Mouse (Mus musculus) liver, embryonic 14.5 days (tissue): ENCODE results near the gene Nhlrc2. TPM values are rescaled to one million over a fixed set of nuclear protein-coding genes. Genes with fewer than 3 reads are reported as not detected.

ENCODE experiments used
- ATAC-seq: fragments of 200-750 bp; cut with Nextera tagmentation; 2 replicates; pipeline ENCODE4 v1.8.0; 2017; ENCODE audit warnings: moderate number of reproducible peaks, mild to moderate bottlenecking, moderate library complexity; ENCODE audit not compliant: insufficient read depth
- DNase-seq, 3 experiments: peaks; one replicate each; pipeline ENCODE4 v3.0.0-alpha.2; 2012 to 2013; ENCODE audit warnings: low read depth in 3 of 3, low spot score in 3 of 3
- H3K27ac ChIP-seq: fragments of 300-500 bp; sonication (generic); 2 replicates; pipeline ENCODE4 v1.5.1; 2014; ENCODE audit warnings: moderate library complexity, mild to moderate bottlenecking, control low read depth, inconsistent platforms
- H3K27me3 ChIP-seq: fragments of 300-500 bp; sonication (generic); 2 replicates; pipeline ENCODE4 v1.6.1; 2014; ENCODE audit warnings: mild to moderate bottlenecking, low read length, moderate library complexity; ENCODE audit not compliant: control insufficient read depth, insufficient read depth
- H3K36me3 ChIP-seq: fragments of 300-500 bp; sonication (generic); replicated peaks from 2 replicates; pipeline ENCODE4 v1.6.1; 2014; ENCODE audit warnings: low read depth; ENCODE audit not compliant: control insufficient read depth, insufficient read depth
- H3K4me1 ChIP-seq, 2 experiments: fragments of 200-500 bp in 1 of 2; fragments of 300-500 bp in 1 of 2; sonication (generic) in 1 of 2; replicated peaks; 2 replicates each; pipeline ENCODE4 v1.6.1; 2012 to 2014; ENCODE audit warnings: antibody characterized with exemption in 1 of 2, inconsistent platforms in 1 of 2, low read length in 1 of 2; ENCODE audit not compliant: control insufficient read depth in 2 of 2, insufficient read depth in 2 of 2
- H3K4me2 ChIP-seq: fragments of 300-500 bp; sonication (generic); 2 replicates; pipeline ENCODE4 v1.6.1; 2014; ENCODE audit warnings: low read depth, mild to moderate bottlenecking, control low read depth, moderate library complexity
- H3K4me3 ChIP-seq, 2 experiments: fragments of 200-500 bp in 1 of 2; fragments of 300-500 bp in 1 of 2; sonication (generic) in 1 of 2; 2 replicates each; pipeline ENCODE4 v1.5.1; 2012 to 2014; ENCODE audit warnings: low read depth in 2 of 2, low read length in 2 of 2, mild to moderate bottlenecking in 2 of 2, control low read depth in 1 of 2, inconsistent platforms in 1 of 2, moderate library complexity in 1 of 2; ENCODE audit not compliant: insufficient read depth in 1 of 2
- H3K9ac ChIP-seq: fragments of 300-500 bp; sonication (generic); replicated peaks from 2 replicates; pipeline ENCODE4 v1.6.1; 2014; ENCODE audit warnings: mild to moderate bottlenecking, control low read depth, moderate library complexity
- H3K9me3 ChIP-seq: fragments of 300-500 bp; sonication (generic); 2 replicates; pipeline ENCODE4 v1.6.1; 2016; ENCODE audit warnings: low read length, mixed read lengths; ENCODE audit not compliant: control insufficient read depth
- CTCF ChIP-seq: IDR thresholded peaks from 2 replicates; pipeline ENCODE4 v1.5.1; 2016; ENCODE audit warnings: antibody characterized with exemption, low read depth, control low read depth
- EP300 ChIP-seq: IDR thresholded peaks from 2 replicates; pipeline ENCODE4 v1.6.1; 2016; ENCODE audit warnings: antibody characterized with exemption, low read depth
- WGBS: fragments of 180-500 bp; shearing (Covaris S2); extraction: QIAGEN DNeasy Blood & Tissue Kit; methylation state at CpG from one replicate; pipeline ENCODE4 v1.1.7; 2014; ENCODE audit not compliant: insufficient replicate concordance; 5-methylcytosine and 5-hydroxymethylcytosine counted together
- polyA plus RNA-seq, 2 experiments: library from polyadenylated mRNA; depleted of rRNA in 1 of 2; stranded (reverse) in 1 of 2; unstranded in 1 of 2; fragments of >200 nt; fragmentation: Nextera tagmentation in 1 of 2; extraction: Ambion mirVana in 1 of 2; gene quantifications; 2 replicates each; pipeline versions ENCODE4 v1.2.1 to v1.2.3; 2012 to 2014

The Nhlrc2 gene
- polyA plus RNA-seq, 2 experiments, result 5.0 to 6.9 TPM

GRCm38 (mm10) chr19:56586320-56586719 lies 38.3 kb downstream of the Nhlrc2 start:
- no peak overlapping the region for H3K4me2 ChIP-seq
- no peak overlapping the region for H3K4me3 ChIP-seq
- no peak for ATAC-seq
- H3K9me3 ChIP-seq, result no peaks in the 10 kb centered on the region
- DNase-seq, result no peak
- H3K4me1 ChIP-seq, result no peaks in the 10 kb centered on the region
- no peak overlapping the region for H3K9ac ChIP-seq
- H3K36me3 ChIP-seq, result peaks cover 17% of the 10 kb centered on the region
- TF ChIP-seq CTCF, result no peak
- no peak for TF ChIP-seq EP300
- WGBS, result 75% methylated on average over 8 of the region's 8 CpGs
- no peak overlapping the region for H3K27ac ChIP-seq
- H3K27me3 ChIP-seq, result no peaks in the 10 kb centered on the region

DNA sequence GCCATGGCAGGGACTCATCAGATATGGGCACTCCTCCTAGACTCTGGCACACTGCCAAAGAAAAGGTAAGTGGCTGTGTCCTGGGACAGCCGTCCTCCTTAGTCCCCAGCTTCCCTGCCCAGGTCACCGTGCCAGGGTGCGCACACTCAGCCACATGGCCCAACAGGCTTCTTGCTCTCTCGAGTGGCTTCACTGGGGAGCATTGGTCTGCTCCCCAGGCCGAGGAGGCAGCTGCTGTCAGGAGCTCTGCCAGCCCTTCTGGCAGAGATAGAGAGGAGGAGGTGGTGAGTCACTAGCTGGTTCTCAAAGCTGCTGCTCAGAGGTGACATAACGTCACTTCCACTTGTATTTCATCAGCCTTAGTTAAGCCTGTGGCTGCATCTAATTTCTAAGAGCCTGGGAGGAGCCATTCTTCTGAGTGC lies 40.2 kb downstream of the Nhlrc2 start:
- Histone ChIP-seq H3K27me3 (no peaks in the 10 kb centered on the region), H3K4me3 (no peak overlapping the region), H3K27ac (no peak overlapping the region), H3K9me3 (no peaks in the 10 kb centered on the region), H3K4me2 (no peak overlapping the region), H3K9ac (no peak overlapping the region), H3K36me3 (peaks cover 28% of the 10 kb centered on the region), H3K4me1 (no peaks in the 10 kb centered on the region)
- no peak for DNase-seq
- WGBS, result 71% methylated on average over 6 of the region's 6 CpGs
- ATAC-seq, result no peak
- TF ChIP-seq CTCF, result no peak
- no peak for TF ChIP-seq EP300

DNA sequence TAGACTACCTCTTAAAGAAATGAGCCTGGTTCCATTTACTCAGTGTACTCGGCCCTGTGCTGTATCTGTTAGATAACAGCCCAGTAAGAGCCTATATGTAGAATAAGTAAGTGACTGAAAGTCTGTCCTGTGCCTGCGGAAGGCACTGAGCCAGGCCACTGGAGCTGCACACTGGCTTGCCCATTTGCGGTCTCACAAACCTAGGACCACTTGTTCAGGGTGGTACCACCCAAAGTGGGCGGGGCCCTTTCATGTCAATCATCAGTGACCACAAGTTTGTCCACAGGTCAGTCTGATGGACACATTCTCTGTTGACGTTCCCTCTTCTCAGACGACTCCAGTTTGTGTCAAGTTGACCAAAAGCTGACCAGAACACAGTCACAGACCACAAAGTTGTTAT lies 40.9 kb downstream of the Nhlrc2 start:
- peaks cover 34% of the 10 kb centered on the region for H3K36me3 ChIP-seq
- H3K27me3 ChIP-seq, result no peaks in the 10 kb centered on the region
- H3K4me3 ChIP-seq, result no peak overlapping the region
- H3K9me3 ChIP-seq, result no peaks in the 10 kb centered on the region
- WGBS, result 75% methylated on average over 6 of the region's 6 CpGs
- no peak overlapping the region for H3K9ac ChIP-seq
- DNase-seq, result no peak
- ATAC-seq, result no peak
- H3K4me1 ChIP-seq, result no peaks in the 10 kb centered on the region
- H3K4me2 ChIP-seq, result no peak overlapping the region
- no peak overlapping the region for H3K27ac ChIP-seq
- TF ChIP-seq EP300 (no peak), CTCF (no peak)

DNA sequence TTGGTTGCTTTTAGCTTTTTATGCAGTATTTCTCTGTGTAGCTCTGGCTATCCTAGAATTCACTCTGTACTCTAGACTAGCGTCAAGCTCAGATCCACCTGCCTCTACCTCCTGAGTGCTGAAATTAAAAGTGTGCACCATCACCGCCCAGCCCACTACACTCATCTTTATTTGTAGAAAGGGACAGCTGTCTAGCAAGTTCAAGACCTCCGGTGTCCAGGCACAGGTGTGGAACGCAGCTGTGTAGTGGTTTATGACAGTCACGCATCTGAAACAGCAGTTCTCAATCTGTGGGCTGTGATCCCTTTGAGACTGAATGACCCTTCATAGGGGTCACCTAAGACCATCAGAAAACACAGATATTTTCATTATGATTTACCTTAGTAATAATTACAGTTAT lies 41.4 kb downstream of the Nhlrc2 start:
- H3K4me1 ChIP-seq, result no peaks in the 10 kb centered on the region
- no peak overlapping the region for H3K9ac ChIP-seq
- no peak overlapping the region for H3K4me3 ChIP-seq
- H3K27me3 ChIP-seq, result no peaks in the 10 kb centered on the region
- H3K9me3 ChIP-seq, result no peaks in the 10 kb centered on the region
- ATAC-seq (no peak), DNase-seq (no peak)
- H3K4me2 ChIP-seq, result no peak overlapping the region
- no peak for TF ChIP-seq CTCF
- TF ChIP-seq EP300, result no peak
- peaks cover 35% of the 10 kb centered on the region for H3K36me3 ChIP-seq
- no peak overlapping the region for H3K27ac ChIP-seq
- WGBS, result 93% methylated on average over 5 of the region's 5 CpGs

DNA sequence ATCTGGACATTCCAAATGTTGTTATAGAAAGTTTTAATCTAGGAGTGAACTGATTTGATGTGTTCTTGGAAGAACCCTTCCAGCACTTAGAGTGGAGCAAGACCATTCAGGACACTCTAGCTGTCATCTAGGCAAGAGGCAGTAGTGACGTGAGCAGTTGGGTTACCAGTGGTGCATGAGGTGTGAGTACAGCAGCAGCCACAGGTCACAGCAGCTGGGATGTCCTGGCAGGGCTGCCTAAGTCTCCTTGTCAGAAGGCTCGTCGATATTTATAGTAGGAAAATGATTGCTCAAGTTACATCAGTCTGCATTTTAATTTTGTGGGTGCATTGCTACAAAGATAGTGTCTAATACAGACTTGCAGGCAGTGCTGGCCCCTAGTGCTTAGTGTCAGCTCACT lies 42.2 kb downstream of the Nhlrc2 start:
- TF ChIP-seq CTCF (no peak), EP300 (no peak)
- H3K9me3 ChIP-seq, result no peaks in the 10 kb centered on the region
- ATAC-seq, result no peak
- DNase-seq, result no peak
- no peaks in the 10 kb centered on the region for H3K4me1 ChIP-seq
- no peak overlapping the region for H3K4me3 ChIP-seq
- 83% methylated on average over 3 of the region's 3 CpGs for WGBS
- H3K36me3 ChIP-seq, result peaks cover 42% of the 10 kb centered on the region
- H3K4me2 ChIP-seq, result no peak overlapping the region
- no peaks in the 10 kb centered on the region for H3K27me3 ChIP-seq
- H3K9ac ChIP-seq, result no peak overlapping the region
- H3K27ac ChIP-seq, result no peak overlapping the region
